Mouse (Mus musculus) liver, embryonic 14.5 days (tissue): ENCODE measurements at regions not wholly inside any gene's neighbourhood (a gene's known extent, or its start where the extent isn't known, plus 50 kb on each side); places are given as distances from the start of the nearest gene placed in this dataset.

ENCODE experiments used
- ATAC-seq: fragments of 200-750 bp; cut with Nextera tagmentation; 2 replicates; pipeline ENCODE4 v1.8.0; 2017; ENCODE audit warnings: moderate number of reproducible peaks, mild to moderate bottlenecking, moderate library complexity; ENCODE audit not compliant: insufficient read depth
- DNase-seq, 3 experiments: peaks; one replicate each; pipeline ENCODE4 v3.0.0-alpha.2; 2012 to 2013; ENCODE audit warnings: low read depth in 3 of 3, low spot score in 3 of 3
- H3K27ac ChIP-seq: fragments of 300-500 bp; sonication (generic); 2 replicates; pipeline ENCODE4 v1.5.1; 2014; ENCODE audit warnings: moderate library complexity, mild to moderate bottlenecking, control low read depth, inconsistent platforms
- H3K27me3 ChIP-seq: fragments of 300-500 bp; sonication (generic); 2 replicates; pipeline ENCODE4 v1.6.1; 2014; ENCODE audit warnings: mild to moderate bottlenecking, low read length, moderate library complexity; ENCODE audit not compliant: control insufficient read depth, insufficient read depth
- H3K36me3 ChIP-seq: fragments of 300-500 bp; sonication (generic); replicated peaks from 2 replicates; pipeline ENCODE4 v1.6.1; 2014; ENCODE audit warnings: low read depth; ENCODE audit not compliant: control insufficient read depth, insufficient read depth
- H3K4me1 ChIP-seq, 2 experiments: fragments of 200-500 bp in 1 of 2; fragments of 300-500 bp in 1 of 2; sonication (generic) in 1 of 2; replicated peaks; 2 replicates each; pipeline ENCODE4 v1.6.1; 2012 to 2014; ENCODE audit warnings: antibody characterized with exemption in 1 of 2, inconsistent platforms in 1 of 2, low read length in 1 of 2; ENCODE audit not compliant: control insufficient read depth in 2 of 2, insufficient read depth in 2 of 2
- H3K4me2 ChIP-seq: fragments of 300-500 bp; sonication (generic); 2 replicates; pipeline ENCODE4 v1.6.1; 2014; ENCODE audit warnings: low read depth, mild to moderate bottlenecking, control low read depth, moderate library complexity
- H3K4me3 ChIP-seq, 2 experiments: fragments of 200-500 bp in 1 of 2; fragments of 300-500 bp in 1 of 2; sonication (generic) in 1 of 2; 2 replicates each; pipeline ENCODE4 v1.5.1; 2012 to 2014; ENCODE audit warnings: low read depth in 2 of 2, low read length in 2 of 2, mild to moderate bottlenecking in 2 of 2, control low read depth in 1 of 2, inconsistent platforms in 1 of 2, moderate library complexity in 1 of 2; ENCODE audit not compliant: insufficient read depth in 1 of 2
- H3K9ac ChIP-seq: fragments of 300-500 bp; sonication (generic); replicated peaks from 2 replicates; pipeline ENCODE4 v1.6.1; 2014; ENCODE audit warnings: mild to moderate bottlenecking, control low read depth, moderate library complexity
- H3K9me3 ChIP-seq: fragments of 300-500 bp; sonication (generic); 2 replicates; pipeline ENCODE4 v1.6.1; 2016; ENCODE audit warnings: low read length, mixed read lengths; ENCODE audit not compliant: control insufficient read depth
- CTCF ChIP-seq: IDR thresholded peaks from 2 replicates; pipeline ENCODE4 v1.5.1; 2016; ENCODE audit warnings: antibody characterized with exemption, low read depth, control low read depth
- EP300 ChIP-seq: IDR thresholded peaks from 2 replicates; pipeline ENCODE4 v1.6.1; 2016; ENCODE audit warnings: antibody characterized with exemption, low read depth
- WGBS: fragments of 180-500 bp; shearing (Covaris S2); extraction: QIAGEN DNeasy Blood & Tissue Kit; methylation state at CpG from one replicate; pipeline ENCODE4 v1.1.7; 2014; ENCODE audit not compliant: insufficient replicate concordance; 5-methylcytosine and 5-hydroxymethylcytosine counted together

DNA sequence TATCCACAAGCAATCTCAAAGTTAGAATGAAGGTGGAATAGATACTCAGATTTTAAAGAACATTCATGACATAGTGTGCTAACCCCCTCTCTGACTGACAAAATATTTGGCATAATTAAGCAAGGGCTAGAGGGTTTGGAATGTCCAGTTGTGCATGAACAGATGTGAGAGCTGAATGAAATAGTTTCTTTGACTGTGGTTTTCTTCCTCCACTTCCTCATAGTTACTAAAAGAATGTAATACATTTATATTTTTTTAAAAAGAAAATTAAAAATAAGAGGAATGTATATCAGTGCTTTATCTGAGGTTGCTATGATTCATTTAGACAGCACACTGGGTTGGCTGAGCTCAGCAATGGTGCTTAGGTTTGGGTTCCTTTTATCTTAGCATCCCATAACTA, 176.2 kb upstream of the Eya4 start:
- Histone ChIP-seq H3K27ac (no peak overlapping the region), H3K9me3 (no peaks in the 10 kb centered on the region), H3K4me1 (no peaks in the 10 kb centered on the region), H3K27me3 (no peaks in the 10 kb centered on the region), H3K36me3 (no peaks in the 10 kb centered on the region), H3K4me3 (no peak overlapping the region), H3K9ac (no peak overlapping the region), H3K4me2 (no peak overlapping the region)
- DNase-seq (no peak), ATAC-seq (no peak)
- TF ChIP-seq CTCF (no peak), EP300 (no peak)

GRCm38 (mm10) chr10:23522664-23523063, 172.1 kb upstream of the Eya4 start:
- WGBS = 32% methylated on average over 1 of the region's 1 CpGs
- H3K9me3 ChIP-seq = no peaks in the 10 kb centered on the region
- ATAC-seq = no peak
- DNase-seq = no peak
- H3K9ac ChIP-seq = no peak overlapping the region
- no peaks in the 10 kb centered on the region for H3K4me1 ChIP-seq
- no peak overlapping the region for H3K4me3 ChIP-seq
- no peaks in the 10 kb centered on the region for H3K27me3 ChIP-seq
- no peak overlapping the region for H3K27ac ChIP-seq
- H3K36me3 ChIP-seq = no peaks in the 10 kb centered on the region
- no peak overlapping the region for H3K4me2 ChIP-seq
- TF ChIP-seq EP300 (no peak), CTCF (no peak)

DNA sequence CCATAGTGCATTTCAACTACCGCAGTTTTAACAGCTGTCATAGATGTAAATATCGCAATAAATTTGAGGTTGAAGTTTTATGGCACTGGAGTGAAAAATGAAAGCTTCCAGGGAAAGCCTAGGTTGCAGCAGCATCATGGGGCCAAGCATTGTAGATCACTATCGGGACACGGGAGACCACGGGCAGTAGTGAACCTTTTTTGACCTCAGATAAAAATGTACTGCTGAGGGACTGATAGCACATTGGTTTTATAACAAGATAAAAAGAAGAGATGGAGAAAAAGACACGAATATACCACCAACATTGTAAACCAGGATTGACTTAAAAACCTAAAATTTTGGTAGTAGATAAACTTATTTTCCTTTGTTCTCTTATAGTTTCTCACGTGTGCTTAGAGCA, 143.1 kb upstream of the Eya4 start:
- Histone ChIP-seq H3K4me3 (no peak overlapping the region), H3K4me2 (no peak overlapping the region), H3K27me3 (no peaks in the 10 kb centered on the region), H3K27ac (no peak overlapping the region), H3K9ac (no peak overlapping the region), H3K9me3 (no peaks in the 10 kb centered on the region), H3K4me1 (no peaks in the 10 kb centered on the region), H3K36me3 (no peaks in the 10 kb centered on the region)
- DNase-seq (no peak), ATAC-seq (no peak)
- no peak for TF ChIP-seq EP300
- TF ChIP-seq CTCF = no peak
- 46% methylated on average over 7 of the region's 7 CpGs for WGBS

GRCm38 (mm10) chr10:23492971-23493370, 142.4 kb upstream of the Eya4 start:
- DNase-seq (no peak), ATAC-seq (no peak)
- no peaks in the 10 kb centered on the region for H3K36me3 ChIP-seq
- H3K27me3 ChIP-seq = no peaks in the 10 kb centered on the region
- H3K4me2 ChIP-seq = no peak overlapping the region
- no peak overlapping the region for H3K9ac ChIP-seq
- 12% methylated on average over 5 of the region's 5 CpGs for WGBS
- no peak for TF ChIP-seq EP300
- no peak for TF ChIP-seq CTCF
- no peak overlapping the region for H3K27ac ChIP-seq
- no peaks in the 10 kb centered on the region for H3K9me3 ChIP-seq
- no peak overlapping the region for H3K4me3 ChIP-seq
- H3K4me1 ChIP-seq = no peaks in the 10 kb centered on the region

GRCm38 (mm10) chr10:23488996-23489395, 138.4 kb upstream of the Eya4 start:
- H3K36me3 ChIP-seq = no peaks in the 10 kb centered on the region
- H3K4me2 ChIP-seq = no peak overlapping the region
- H3K27ac ChIP-seq = no peak overlapping the region
- no peak for ATAC-seq
- H3K27me3 ChIP-seq = no peaks in the 10 kb centered on the region
- no peak for TF ChIP-seq CTCF
- no peak for TF ChIP-seq EP300
- H3K9ac ChIP-seq = no peak overlapping the region
- no peak overlapping the region for H3K4me3 ChIP-seq
- 65% methylated on average over 3 of the region's 3 CpGs for WGBS
- DNase-seq = no peak
- no peaks in the 10 kb centered on the region for H3K9me3 ChIP-seq
- H3K4me1 ChIP-seq = no peaks in the 10 kb centered on the region

- H3K4me1 ChIP-seq = no peaks in the 10 kb centered on the region
- TF ChIP-seq EP300 (no peak), CTCF (no peak)
- H3K9me3 ChIP-seq = no peaks in the 10 kb centered on the region
- H3K27ac ChIP-seq = no peak overlapping the region
- no peak overlapping the region for H3K4me3 ChIP-seq
- no peak overlapping the region for H3K4me2 ChIP-seq
- ATAC-seq = no peak
- H3K36me3 ChIP-seq = no peaks in the 10 kb centered on the region
- H3K27me3 ChIP-seq = no peaks in the 10 kb centered on the region
- DNase-seq = no peak
- H3K9ac ChIP-seq = no peak overlapping the region
These were observed 129.9 kb upstream of the Eya4 start for GRCm38 (mm10) chr10:23480474-23480873.
